ENCODE assay signal across 14 mouse cellular contexts in the genomic region with DNA sequence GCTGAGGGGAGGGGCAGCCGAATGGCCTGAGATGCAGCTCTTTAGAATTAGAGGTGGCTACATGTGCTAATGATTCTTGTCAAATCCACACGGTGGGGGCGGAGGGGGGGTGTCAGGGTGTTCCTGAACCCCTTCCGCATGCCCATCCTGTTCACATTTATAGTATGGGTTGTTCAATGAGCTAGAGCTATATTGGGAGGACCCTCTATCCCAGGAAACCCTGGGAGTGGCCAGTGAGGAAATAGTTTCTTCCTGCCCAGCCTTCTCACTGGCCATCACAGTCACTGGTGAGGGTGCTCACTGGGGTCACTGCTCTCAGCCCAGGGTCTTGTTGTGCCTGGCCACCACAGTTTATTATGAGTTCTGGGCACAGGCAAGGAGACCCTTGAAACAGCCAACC. TPM values are rescaled to one million over a fixed set of nuclear protein-coding genes. Genes with fewer than 3 reads are reported as not detected.
"Had no signal": no experiment of that assay in that cellular context is flagged by ENCODE, and none has a peak within 500 bp of the region (broad histone marks: within the 10 kb centered on the region; RNA-seq: fewer than 3 reads in every experiment).

No protein-coding gene starts in this region.

- H3K9ac ChIP-seq: limb, embryonic 13.5 days; liver, embryonic 14.5 days; midbrain, embryonic 12.5 days; neural tube, embryonic 13.5 days; stomach, embryonic 15.5 days had no signal

- H3K36me3 ChIP-seq: limb, embryonic 13.5 days; midbrain, embryonic 12.5 days; neural tube, embryonic 13.5 days; stomach, embryonic 15.5 days had no signal

- H3K4me3 ChIP-seq: limb, embryonic 13.5 days; midbrain, embryonic 12.5 days; neural tube, embryonic 13.5 days; stomach, embryonic 15.5 days had no signal

- H3K27ac ChIP-seq: limb, embryonic 13.5 days; liver, embryonic 14.5 days; midbrain, embryonic 12.5 days; neural tube, embryonic 13.5 days; stomach, embryonic 15.5 days had no signal

- H3K9me3 ChIP-seq: limb, embryonic 13.5 days; midbrain, embryonic 12.5 days; neural tube, embryonic 13.5 days; stomach, embryonic 15.5 days had no signal

- DNase-seq: kidney, adult 8-10 months; kidney, postnatal 36 days; layer of hippocampus, adult 9-11 months; left cerebral cortex, postnatal 4 days; right cerebral cortex, postnatal 14 days; thymus, adult 2 months; thymus, postnatal 25 days had no signal

- ATAC-seq: midbrain, embryonic 16.5 days had no signal

- H3K4me2 ChIP-seq: limb, embryonic 13.5 days; midbrain, embryonic 12.5 days; neural tube, embryonic 13.5 days; stomach, embryonic 15.5 days had no signal

RNA-seq across cellular contexts. Expression of a gene that starts 2.2 kb away (rescaled TPM):
- total RNA-seq: megakaryocyte-erythroid progenitor cell, adult 5-6 weeks had no signal
- polyA plus RNA-seq: midbrain, embryonic 12.5 days; neural tube, embryonic 13.5 days had no signal

RNA-seq across cellular contexts. Expression of a gene that starts 36.7 kb away (rescaled TPM):
- total RNA-seq: megakaryocyte-erythroid progenitor cell, adult 5-6 weeks had no signal
